Mouse (Mus musculus) hindbrain, embryonic 12.5 days (tissue): ENCODE measurements at regions not wholly inside any gene's neighbourhood (a gene's known extent, or its start where the extent isn't known, plus 50 kb on each side); places are given as distances from the start of the nearest gene placed in this dataset.

Experiments
- ATAC-seq: fragments of 200-750 bp; cut with Nextera tagmentation; 2 replicates; pipeline ENCODE4 v1.8.0; 2017; ENCODE audit warnings: moderate TSS enrichment; ENCODE audit not compliant: low FRiP score
- H3K27ac ChIP-seq: fragments of 300-500 bp; sonication (generic); 2 replicates; pipeline ENCODE4 v1.5.1; 2016; ENCODE audit warnings: mild to moderate bottlenecking
- H3K27me3 ChIP-seq: fragments of 300-500 bp; sonication (generic); 2 replicates; pipeline ENCODE4 v1.6.1; 2016; ENCODE audit warnings: mild to moderate bottlenecking
- H3K36me3 ChIP-seq: fragments of 300-500 bp; sonication (generic); 2 replicates; pipeline ENCODE4 v1.6.1; 2016; ENCODE audit warnings: mild to moderate bottlenecking
- H3K4me1 ChIP-seq: fragments of 300-500 bp; sonication (generic); 2 replicates; pipeline ENCODE4 v1.6.1; 2016
- H3K4me2 ChIP-seq: fragments of 300-500 bp; sonication (generic); replicated peaks from 2 replicates; pipeline ENCODE4 v1.6.1; 2016; ENCODE audit warnings: mild to moderate bottlenecking
- H3K4me3 ChIP-seq: fragments of 300-500 bp; sonication (generic); 2 replicates; pipeline ENCODE4 v1.5.1; 2016; ENCODE audit warnings: mild to moderate bottlenecking
- H3K9ac ChIP-seq: fragments of 300-500 bp; sonication (generic); 2 replicates; pipeline ENCODE4 v1.6.1; 2016; ENCODE audit warnings: mild to moderate bottlenecking, moderate library complexity
- H3K9me3 ChIP-seq: fragments of 300-500 bp; sonication (generic); replicated peaks from 2 replicates; pipeline ENCODE4 v1.6.1; 2016; ENCODE audit warnings: mild to moderate bottlenecking
- WGBS: fragments of 180-500 bp; shearing (Covaris S2); methylation state at CpG from one replicate; pipeline ENCODE4 v1.1.7; 2016; 5-methylcytosine and 5-hydroxymethylcytosine counted together

DNA sequence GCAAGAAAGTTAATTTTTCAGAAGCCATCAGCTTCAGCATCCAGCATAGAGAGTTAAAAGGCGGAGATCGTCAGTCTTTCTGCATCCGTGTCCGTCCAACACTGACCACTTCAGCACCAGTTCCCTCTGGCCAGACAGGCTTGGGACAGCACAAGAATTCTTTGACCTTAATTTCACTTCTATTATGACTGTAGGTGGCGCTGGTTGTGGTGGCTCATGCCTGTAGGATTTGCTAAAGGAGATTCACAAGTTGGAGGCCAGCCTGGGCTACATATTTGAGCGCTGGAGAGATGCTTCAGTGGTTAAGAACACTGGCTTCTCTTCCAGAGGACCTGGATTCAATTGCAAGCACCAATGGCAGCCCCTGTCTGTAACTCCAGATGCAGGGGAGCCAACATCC lies 66.0 kb downstream of the Amer2 start:
- Histone ChIP-seq H3K27ac (no peak overlapping the region), H3K9ac (no peak overlapping the region), H3K27me3 (no peaks in the 10 kb centered on the region), H3K4me3 (no peak overlapping the region), H3K4me2 (no peak overlapping the region), H3K9me3 (no peaks in the 10 kb centered on the region), H3K36me3 (no peaks in the 10 kb centered on the region), H3K4me1 (no peaks in the 10 kb centered on the region)
- ATAC-seq = no peak
- 52% methylated on average over 6 of the region's 6 CpGs for WGBS

GRCm38 (mm10) chr14:60443821-60444551 lies 70.9 kb downstream of the Amer2 start:
- H3K9me3 ChIP-seq = no peaks in the 10 kb centered on the region
- no peaks in the 10 kb centered on the region; the same call in 1 of the 2 replicates for H3K27me3 ChIP-seq
- H3K4me1 ChIP-seq = no peaks in the 10 kb centered on the region
- H3K4me3 ChIP-seq = no peak overlapping the region
- no peaks in the 10 kb centered on the region for H3K36me3 ChIP-seq
- H3K9ac ChIP-seq = no peak overlapping the region
- WGBS = 77% methylated on average over 7 of the region's 7 CpGs
- no peak overlapping the region for H3K27ac ChIP-seq
- H3K4me2 ChIP-seq = no peak overlapping the region
- ATAC-seq = no peak

DNA sequence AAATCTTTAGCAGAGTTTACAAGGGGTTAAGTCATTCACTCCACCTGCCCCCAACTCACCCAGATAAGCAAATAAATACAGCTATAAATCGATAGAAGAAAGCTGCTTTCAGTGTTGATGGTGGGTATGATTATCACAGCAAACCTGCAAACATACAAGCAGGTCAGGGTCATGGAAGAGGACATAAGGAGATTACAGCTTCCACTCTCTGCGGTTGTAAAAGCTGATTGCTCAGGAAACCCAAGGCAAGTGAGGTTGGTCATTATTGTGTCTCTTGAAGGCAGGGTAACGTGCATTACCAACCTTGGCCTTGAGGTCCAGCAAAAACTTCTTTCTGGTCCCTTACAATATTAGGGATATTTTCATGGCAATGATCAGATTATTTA lies 71.5 kb downstream of the Amer2 start:
- no peak overlapping the region for H3K27ac ChIP-seq
- H3K9ac ChIP-seq = no peak overlapping the region
- no peaks in the 10 kb centered on the region for H3K4me1 ChIP-seq
- no peaks in the 10 kb centered on the region; the same call in 1 of the 2 replicates for H3K27me3 ChIP-seq
- no peak overlapping the region for H3K4me3 ChIP-seq
- H3K9me3 ChIP-seq = no peaks in the 10 kb centered on the region
- H3K4me2 ChIP-seq = no peak overlapping the region
- no peak for ATAC-seq
- 80% methylated on average over 3 of the region's 3 CpGs for WGBS
- H3K36me3 ChIP-seq = no peaks in the 10 kb centered on the region

- Histone ChIP-seq H3K27ac (no peak overlapping the region), H3K9ac (no peak overlapping the region), H3K4me3 (no peak overlapping the region), H3K27me3 (no peaks in the 10 kb centered on the region; the same call in 1 of the 2 replicates), H3K4me1 (no peaks in the 10 kb centered on the region), H3K9me3 (no peaks in the 10 kb centered on the region), H3K36me3 (no peaks in the 10 kb centered on the region), H3K4me2 (no peak overlapping the region)
- no peak for ATAC-seq
- WGBS = 73% methylated on average over 6 of the region's 6 CpGs
Observed at GRCm38 (mm10) chr14:60446037-60446436, 73.0 kb downstream of the Amer2 start.

DNA sequence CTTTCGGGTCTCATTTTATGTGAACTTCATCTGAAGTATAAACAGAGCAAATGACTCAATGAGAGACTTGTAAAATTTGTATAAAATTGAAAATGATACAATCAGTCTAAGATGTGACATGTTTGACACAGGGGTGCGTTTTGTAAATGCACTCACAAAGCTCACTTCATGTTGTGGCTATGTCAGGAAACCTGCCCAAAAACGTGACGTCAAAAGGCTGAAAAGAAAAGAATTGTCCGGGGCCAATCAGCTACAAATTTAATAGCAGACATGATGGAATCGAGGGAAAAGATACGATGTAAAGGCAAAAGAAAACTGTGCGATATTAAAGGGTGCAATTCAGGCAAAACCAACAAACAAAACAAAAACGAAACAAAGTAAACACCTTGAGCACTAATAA lies 78.2 kb downstream of the Amer2 start:
- Histone ChIP-seq H3K9me3 (no peaks in the 10 kb centered on the region), H3K36me3 (no peaks in the 10 kb centered on the region), H3K27me3 (no peaks in the 10 kb centered on the region; the same call in 1 of the 2 replicates), H3K9ac (no peak overlapping the region), H3K27ac (no peak overlapping the region), H3K4me3 (no peak overlapping the region), H3K4me1 (no peaks in the 10 kb centered on the region), H3K4me2 (no peak overlapping the region)
- 92% methylated on average over 9 of the region's 9 CpGs for WGBS
- ATAC-seq = no peak

GRCm38 (mm10) chr14:60451684-60452083 lies 78.6 kb downstream of the Amer2 start:
- no peak overlapping the region for H3K4me3 ChIP-seq
- no peak overlapping the region for H3K9ac ChIP-seq
- no peak overlapping the region for H3K27ac ChIP-seq
- H3K9me3 ChIP-seq = no peaks in the 10 kb centered on the region
- WGBS = 82% methylated on average over 7 of the region's 7 CpGs
- H3K4me2 ChIP-seq = no peak overlapping the region
- no peaks in the 10 kb centered on the region for H3K36me3 ChIP-seq
- ATAC-seq = no peak
- no peaks in the 10 kb centered on the region; the same call in 1 of the 2 replicates for H3K27me3 ChIP-seq
- no peaks in the 10 kb centered on the region for H3K4me1 ChIP-seq

DNA sequence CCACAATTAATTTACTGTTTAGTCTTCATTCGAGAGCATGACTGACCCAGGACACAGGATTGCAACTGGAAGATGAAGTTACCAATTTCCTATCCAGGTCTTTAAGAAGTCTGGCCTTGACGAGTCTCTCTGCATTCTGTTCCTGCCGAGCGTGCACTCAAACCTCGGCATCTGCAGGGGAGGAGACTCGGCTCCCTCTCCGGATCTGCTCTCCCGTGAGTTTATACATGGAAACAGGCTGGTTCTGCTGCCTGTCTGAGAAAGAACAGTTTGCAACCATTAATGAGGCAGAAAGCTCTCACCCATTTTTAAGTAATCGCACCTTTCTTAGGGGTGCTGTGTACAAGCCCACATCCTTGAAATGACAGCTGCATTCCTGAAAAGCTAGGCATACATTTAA lies 83.7 kb downstream of the Amer2 start:
- no peak overlapping the region for H3K4me3 ChIP-seq

DNA sequence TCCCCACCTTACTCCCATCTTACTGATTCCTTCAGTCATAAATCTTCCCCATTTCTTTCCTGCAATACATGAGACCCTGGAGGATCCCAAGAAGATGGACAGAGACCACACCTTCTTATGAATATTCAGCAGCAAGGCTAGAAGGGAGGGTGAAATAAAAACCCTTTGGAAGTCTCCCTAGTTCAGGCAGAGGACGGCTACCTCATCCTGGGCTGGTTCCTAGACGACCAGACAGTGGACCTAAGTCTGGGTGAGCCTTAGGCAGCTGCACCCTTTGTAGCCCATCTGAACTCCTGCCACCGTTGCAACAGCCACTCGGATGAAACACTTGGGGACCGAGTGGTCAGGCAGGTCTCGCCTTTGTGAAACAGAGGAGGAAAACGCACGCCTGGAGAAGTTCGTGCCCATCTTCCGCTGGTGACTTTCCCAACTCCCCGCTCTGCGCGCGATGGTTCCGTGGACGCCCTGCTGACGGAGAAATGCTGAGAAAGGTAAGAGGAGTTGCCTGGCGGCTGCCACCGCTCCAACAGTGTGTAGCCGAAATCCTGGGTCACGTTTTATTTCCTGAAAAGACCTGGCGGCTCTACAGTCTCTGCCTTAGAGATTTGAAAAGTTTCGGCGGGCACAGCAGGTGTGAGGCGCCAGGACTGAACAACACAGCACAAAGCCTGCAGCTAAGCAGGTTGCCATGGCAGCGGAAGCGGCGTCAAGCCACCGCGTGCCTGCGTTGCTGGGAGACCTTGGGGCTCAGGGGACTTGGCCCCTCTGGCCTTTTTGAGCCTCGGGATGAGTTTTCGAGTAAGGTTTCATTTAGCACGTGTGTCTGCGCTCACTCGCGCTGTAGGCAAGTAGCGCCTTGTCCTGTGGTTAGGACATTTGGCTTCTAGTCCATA lies 112.2 kb downstream of the Amer2 start:
- H3K36me3 ChIP-seq = no peaks in the 10 kb centered on the region
- H3K9ac ChIP-seq = 0 out of 2 replicates have a peak overlapping the region, but pooled peaks have one; percentile 36
- peak overlapping the region; percentile 35 for H3K27ac ChIP-seq
- H3K4me1 ChIP-seq = peaks cover 22% of the 10 kb centered on the region
- no peaks in the 10 kb centered on the region; the same call in 1 of the 2 replicates for H3K27me3 ChIP-seq
- under 1% methylated on average over 38 of the region's 38 CpGs for WGBS
- peak overlapping the region; percentile 33 for H3K4me3 ChIP-seq
- H3K9me3 ChIP-seq = no peaks in the 10 kb centered on the region
- peak; percentile 90 for ATAC-seq
- peak overlapping the region; percentile 76 for H3K4me2 ChIP-seq

More for the DNA sequence above, 83.7 kb downstream of the Amer2 start:
- no peaks in the 10 kb centered on the region for H3K36me3 ChIP-seq
- no peak overlapping the region for H3K4me2 ChIP-seq
- no peaks in the 10 kb centered on the region for H3K27me3 ChIP-seq
- no peak overlapping the region for H3K27ac ChIP-seq
- no peaks in the 10 kb centered on the region for H3K9me3 ChIP-seq
- no peak for ATAC-seq
- WGBS = 71% methylated on average over 9 of the region's 9 CpGs
- no peak overlapping the region for H3K9ac ChIP-seq
- H3K4me1 ChIP-seq = no peaks in the 10 kb centered on the region

GRCm38 (mm10) chr14:60485889-60486274 lies 112.8 kb downstream of the Amer2 start:
- Histone ChIP-seq H3K27ac (peak overlapping the region; percentile 35; the same call in 1 of the 2 replicates), H3K36me3 (no peaks in the 10 kb centered on the region), H3K27me3 (no peaks in the 10 kb centered on the region; the same call in 1 of the 2 replicates), H3K4me1 (peaks cover 22% of the 10 kb centered on the region), H3K9ac (no peak overlapping the region), H3K4me3 (peak overlapping the region; percentile 33), H3K9me3 (no peaks in the 10 kb centered on the region; the same call in 1 of the 2 replicates), H3K4me2 (peak overlapping the region; percentile 76)
- peak; percentile 82 for ATAC-seq
- 3% methylated on average over 5 of the region's 5 CpGs for WGBS

DNA sequence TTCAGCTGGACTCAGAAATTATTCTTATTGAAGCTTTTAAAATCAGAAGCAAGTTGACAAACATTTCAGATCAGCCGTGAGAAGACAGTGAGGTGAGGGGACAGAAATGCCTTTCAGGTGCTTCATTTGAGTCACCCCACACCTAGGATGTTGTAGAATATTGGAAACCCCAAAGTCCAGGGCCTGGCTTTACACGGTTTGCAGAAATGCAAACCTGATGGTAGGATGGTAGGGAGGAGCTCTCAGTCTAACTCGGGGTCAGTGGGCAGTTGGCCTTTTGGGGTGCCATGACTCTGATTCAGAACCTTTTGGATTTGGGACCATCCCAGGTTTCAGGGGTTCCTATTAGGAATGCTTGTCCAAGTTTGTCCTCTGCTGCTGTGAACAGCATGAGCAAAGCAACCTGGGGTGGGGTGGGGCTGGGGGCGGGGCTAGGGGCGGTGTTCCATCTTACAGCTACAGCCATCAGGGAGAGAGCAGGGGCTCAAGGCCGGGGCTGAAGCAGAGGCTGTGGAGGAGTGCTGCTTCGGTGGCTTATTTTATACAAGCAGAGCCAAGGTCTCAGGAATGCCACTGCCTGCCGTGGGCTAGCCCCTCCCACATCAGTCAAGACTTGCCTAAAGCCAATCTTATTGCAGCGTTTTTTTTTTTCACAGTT lies 113.3 kb downstream of the Amer2 start:
- WGBS = 2% methylated on average over 9 of the region's 9 CpGs
- ATAC-seq = 0 out of 2 replicates have a peak, but pooled peaks have one; percentile 44
- Histone ChIP-seq H3K27ac (peak overlapping the region; percentile 35; the same call in 1 of the 2 replicates), H3K27me3 (no peaks in the 10 kb centered on the region; the same call in 1 of the 2 replicates), H3K36me3 (no peaks in the 10 kb centered on the region), H3K4me3 (no peak overlapping the region), H3K4me1 (peaks cover 22% of the 10 kb centered on the region), H3K4me2 (peak overlapping the region; percentile 76), H3K9me3 (no peaks in the 10 kb centered on the region; the same call in 1 of the 2 replicates), H3K9ac (no peak overlapping the region)

DNA sequence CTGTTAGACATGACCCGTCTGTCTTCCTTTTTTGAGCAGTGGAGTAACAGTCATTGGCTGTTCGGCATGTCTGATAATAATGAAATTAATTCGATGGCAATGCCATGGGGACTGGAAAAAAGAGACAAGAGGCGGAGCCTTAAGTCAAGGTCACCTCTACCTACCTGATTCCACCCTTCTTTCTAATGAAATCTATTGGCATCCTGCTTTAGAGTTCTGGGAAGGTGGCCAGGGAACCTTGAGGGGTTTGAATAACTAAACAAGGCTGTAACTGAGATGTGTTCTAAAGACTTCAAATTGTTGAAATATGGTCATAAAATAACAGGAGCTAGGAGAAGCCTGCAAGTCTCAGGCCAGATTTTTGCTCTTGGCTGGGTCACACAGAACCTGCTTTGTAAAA lies 116.1 kb downstream of the Amer2 start:
- Histone ChIP-seq H3K4me3 (no peak overlapping the region), H3K4me2 (no peak overlapping the region), H3K9ac (no peak overlapping the region), H3K36me3 (no peaks in the 10 kb centered on the region), H3K4me1 (peaks cover 22% of the 10 kb centered on the region), H3K9me3 (no peaks in the 10 kb centered on the region; the same call in 1 of the 2 replicates), H3K27me3 (no peaks in the 10 kb centered on the region; the same call in 1 of the 2 replicates), H3K27ac (no peak overlapping the region)
- no peak for ATAC-seq
- 80% methylated on average over 4 of the region's 4 CpGs for WGBS

- Histone ChIP-seq H3K36me3 (no peaks in the 10 kb centered on the region), H3K9me3 (no peaks in the 10 kb centered on the region; the same call in 1 of the 2 replicates), H3K4me1 (peaks cover 8% of the 10 kb centered on the region), H3K4me3 (no peak overlapping the region), H3K27me3 (no peaks in the 10 kb centered on the region; the same call in 1 of the 2 replicates), H3K27ac (no peak overlapping the region), H3K4me2 (no peak overlapping the region), H3K9ac (no peak overlapping the region)
- ATAC-seq = no peak
- WGBS = 87% methylated on average over 2 of the region's 2 CpGs
Observed at GRCm38 (mm10) chr14:60490886-60491285, 117.8 kb downstream of the Amer2 start.
